Mouse (Mus musculus) intestine, embryonic 15.5 days (tissue): Measurements from ENCODE around the gene Srp14. TPM values are rescaled to one million over a fixed set of nuclear protein-coding genes. Genes with fewer than 3 reads are reported as not detected.

Source experiments
- ATAC-seq: fragments of 200-750 bp; cut with Nextera tagmentation; 2 replicates; pipeline ENCODE4 v1.8.0; 2017; ENCODE audit warnings: moderate TSS enrichment, moderate library complexity
- H3K27ac ChIP-seq: fragments of 300-500 bp; sonication (generic); 2 replicates; pipeline ENCODE4 v1.5.1; 2015; ENCODE audit warnings: mild to moderate bottlenecking, inconsistent platforms
- H3K27me3 ChIP-seq: fragments of 300-500 bp; sonication (generic); replicated peaks from 2 replicates; pipeline ENCODE4 v1.6.1; 2015; ENCODE audit warnings: inconsistent platforms
- H3K36me3 ChIP-seq: fragments of 300-500 bp; sonication (generic); 2 replicates; pipeline ENCODE4 v1.6.1; 2015; ENCODE audit warnings: inconsistent platforms
- H3K4me1 ChIP-seq: fragments of 300-500 bp; sonication (generic); replicated peaks from 2 replicates; pipeline ENCODE4 v1.6.1; 2015; ENCODE audit warnings: inconsistent platforms
- H3K4me2 ChIP-seq: fragments of 300-500 bp; sonication (generic); replicated peaks from 2 replicates; pipeline ENCODE4 v1.6.1; 2015; ENCODE audit warnings: mild to moderate bottlenecking, inconsistent platforms
- H3K4me3 ChIP-seq: fragments of 300-500 bp; sonication (generic); replicated peaks from 2 replicates; pipeline ENCODE4 v1.5.1; 2015; ENCODE audit warnings: inconsistent platforms
- H3K9ac ChIP-seq: fragments of 300-500 bp; sonication (generic); 2 replicates; pipeline ENCODE4 v1.6.1; 2015; ENCODE audit warnings: inconsistent platforms
- H3K9me3 ChIP-seq: fragments of 300-500 bp; sonication (generic); 2 replicates; pipeline ENCODE4 v1.6.1; 2016; ENCODE audit warnings: inconsistent platforms
- WGBS: fragments of 180-500 bp; shearing (Covaris S2); methylation state at CpG from one replicate; pipeline ENCODE4 v1.1.7; 2015; 5-methylcytosine and 5-hydroxymethylcytosine counted together
- polyA plus RNA-seq: library from polyadenylated mRNA; unstranded; fragments of >200 nt; fragmentation: Nextera tagmentation; extraction: Ambion mirVana; gene quantifications from 2 replicates; pipeline ENCODE4 v1.2.1, GENCODE M21; 2015

Srp14 gene
- polyA plus RNA-seq, 1 experiment from 2014 or later: 196 TPM

DNA sequence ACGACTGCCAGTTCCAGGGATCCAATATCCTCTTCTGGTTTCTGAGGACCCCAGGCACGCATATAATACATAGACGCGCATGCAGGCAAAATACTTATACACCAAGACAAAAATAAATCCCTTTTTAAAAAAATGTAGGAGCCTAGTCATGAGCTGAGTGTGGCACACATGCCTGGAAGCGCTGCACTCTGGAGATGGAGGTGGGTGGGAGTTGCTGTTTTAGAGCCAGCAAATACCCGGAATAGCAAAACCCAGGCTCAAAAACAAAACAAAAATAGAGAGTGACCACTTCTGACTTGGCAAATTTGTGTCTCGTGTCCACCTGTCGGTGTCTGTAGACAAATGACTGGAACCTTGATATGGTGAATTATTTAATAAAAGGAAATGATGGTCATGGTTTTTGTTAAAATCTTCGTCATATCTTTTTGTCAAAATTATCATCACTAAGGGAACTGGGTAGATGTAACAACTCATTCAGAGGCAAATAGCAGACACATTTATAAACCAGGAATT lies 4.9 kb upstream of the Srp14 start:
- Histone ChIP-seq H3K36me3 (no peaks in the 10 kb centered on the region), H3K27me3 (no peaks in the 10 kb centered on the region), H3K9ac (no peak overlapping the region), H3K4me1 (no peaks in the 10 kb centered on the region; the same call in 1 of the 2 replicates), H3K9me3 (no peaks in the 10 kb centered on the region), H3K27ac (no peak overlapping the region), H3K4me3 (no peak overlapping the region), H3K4me2 (no peak overlapping the region)
- WGBS: 84% methylated on average over 9 of the region's 9 CpGs
- ATAC-seq: no peak

GRCm38 (mm10) chr2:118483032-118483431 lies 3.5 kb upstream of the Srp14 start:
- WGBS: 83% methylated on average over 5 of the region's 5 CpGs

DNA sequence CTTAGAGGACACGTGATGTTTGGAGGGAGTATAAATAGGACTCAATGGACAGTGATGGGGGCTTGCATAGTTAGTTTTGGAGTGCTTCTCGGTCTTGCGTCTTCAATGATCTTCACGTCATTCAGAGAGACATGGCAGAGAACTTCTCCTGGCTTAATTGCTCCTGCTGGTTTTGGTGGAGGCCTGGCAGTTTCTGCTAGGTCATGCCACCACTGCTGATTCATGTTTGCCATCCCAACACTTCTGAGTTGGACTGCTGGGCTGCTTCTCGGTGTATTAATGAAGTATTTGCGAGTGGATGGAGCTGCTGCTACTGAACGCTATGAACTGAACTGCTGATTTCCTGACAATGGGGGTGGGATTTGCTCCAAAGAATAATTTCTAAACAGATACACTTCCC lies 1.4 kb upstream of the Srp14 start:
- Histone ChIP-seq H3K27ac (no peak overlapping the region), H3K4me3 (no peak overlapping the region), H3K9me3 (no peaks in the 10 kb centered on the region), H3K4me2 (no peak overlapping the region), H3K9ac (no peak overlapping the region), H3K4me1 (peaks cover 11% of the 10 kb centered on the region), H3K36me3 (peaks cover 5% of the 10 kb centered on the region; the same call in 1 of the 2 replicates), H3K27me3 (no peaks in the 10 kb centered on the region)
- ATAC-seq: no peak
- 93% methylated on average over 7 of the region's 7 CpGs for WGBS

More at GRCm38 (mm10) chr2:118483032-118483431, 3.5 kb upstream of the Srp14 start:
- Histone ChIP-seq H3K4me1 (peaks cover 9% of the 10 kb centered on the region), H3K27ac (no peak overlapping the region), H3K36me3 (no peaks in the 10 kb centered on the region), H3K9me3 (no peaks in the 10 kb centered on the region), H3K4me2 (no peak overlapping the region), H3K9ac (no peak overlapping the region), H3K27me3 (no peaks in the 10 kb centered on the region), H3K4me3 (no peak overlapping the region)
- no peak for ATAC-seq

DNA sequence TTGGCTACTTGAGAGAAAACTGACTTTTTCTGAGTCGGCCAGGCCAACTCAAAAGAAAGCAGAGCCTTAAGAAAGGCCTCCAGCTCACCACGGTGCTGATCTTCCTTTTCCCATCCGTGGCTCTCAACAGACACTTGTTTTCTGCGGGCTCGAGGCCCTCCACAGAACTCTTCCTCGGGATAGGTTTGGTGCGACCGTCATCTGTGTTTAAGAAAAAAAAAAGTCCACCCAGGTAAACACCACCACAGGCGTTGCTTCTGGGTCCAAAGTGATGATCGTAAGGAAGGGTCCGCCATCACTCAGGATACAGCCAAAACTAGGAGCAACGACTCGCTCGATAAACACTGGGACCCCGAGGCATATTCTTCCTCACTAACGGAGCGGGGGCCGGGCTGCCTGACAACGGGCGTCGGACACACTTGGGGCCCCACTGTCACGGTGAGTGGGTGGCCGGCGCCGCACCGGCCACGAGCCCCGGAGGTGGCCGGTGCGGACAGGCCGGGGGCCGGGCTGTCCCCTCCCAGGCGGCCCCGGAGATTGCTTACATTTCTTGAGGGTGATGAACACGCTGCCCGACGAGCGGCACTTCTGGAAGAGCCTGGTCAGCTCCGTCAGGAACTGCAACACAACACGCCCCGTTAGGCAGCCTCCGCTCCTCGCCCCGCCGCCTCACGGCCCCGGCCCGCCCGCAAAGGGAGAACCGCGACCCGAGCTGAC lies 520 bp downstream of the Srp14 start:
- Histone ChIP-seq H3K4me3 (peak overlapping the region; percentile 84), H3K27ac (peak overlapping the region; percentile 75), H3K9me3 (no peaks in the 10 kb centered on the region), H3K27me3 (no peaks in the 10 kb centered on the region), H3K4me1 (peaks cover 11% of the 10 kb centered on the region), H3K36me3 (peaks cover 11% of the 10 kb centered on the region; the same call in 1 of the 2 replicates), H3K9ac (peak overlapping the region; percentile 85), H3K4me2 (peak overlapping the region; percentile 81)
- no peak; the same call in 1 of the 2 replicates for ATAC-seq
- WGBS: 1% methylated on average over 52 of the region's 52 CpGs

GRCm38 (mm10) chr2:118468354-118468753 lies 11.2 kb downstream of the Srp14 start:
- no peak overlapping the region for H3K9ac ChIP-seq
- ATAC-seq: no peak
- H3K36me3 ChIP-seq: peaks cover 39% of the 10 kb centered on the region
- no peak overlapping the region for H3K27ac ChIP-seq
- H3K4me2 ChIP-seq: no peak overlapping the region
- H3K27me3 ChIP-seq: no peaks in the 10 kb centered on the region
- no peaks in the 10 kb centered on the region for H3K9me3 ChIP-seq
- H3K4me3 ChIP-seq: no peak overlapping the region
- H3K4me1 ChIP-seq: no peaks in the 10 kb centered on the region

DNA sequence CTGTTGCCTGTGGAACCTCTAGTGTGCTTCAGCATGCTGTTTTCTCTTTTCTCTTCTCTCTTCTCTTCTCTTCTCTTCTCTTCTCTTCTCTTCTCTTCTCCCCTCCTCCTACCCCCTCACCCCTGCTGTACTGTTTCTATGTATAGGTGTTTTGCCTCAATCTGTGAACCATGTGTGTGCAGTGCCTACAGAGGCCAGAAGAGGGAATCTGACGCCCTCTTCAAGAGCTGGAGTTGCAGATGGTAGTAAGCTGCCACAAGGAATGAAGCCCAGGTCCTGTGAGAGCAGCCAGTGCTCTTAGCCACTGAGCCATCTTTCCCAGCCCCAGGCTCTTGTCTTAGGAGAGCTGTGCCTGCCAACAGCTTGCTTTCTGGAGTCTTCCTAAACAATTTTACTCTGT lies 12.9 kb downstream of the Srp14 start:
- 47% methylated on average over 1 of the region's 1 CpGs for WGBS
- H3K4me2 ChIP-seq: no peak overlapping the region
- H3K36me3 ChIP-seq: peaks cover 34% of the 10 kb centered on the region
- no peak overlapping the region for H3K9ac ChIP-seq
- no peaks in the 10 kb centered on the region for H3K9me3 ChIP-seq
- H3K27ac ChIP-seq: no peak overlapping the region
- ATAC-seq: no peak
- no peak overlapping the region for H3K4me3 ChIP-seq
- no peaks in the 10 kb centered on the region for H3K27me3 ChIP-seq
- no peaks in the 10 kb centered on the region for H3K4me1 ChIP-seq

GRCm38 (mm10) chr2:118465894-118466293 lies 13.6 kb downstream of the Srp14 start:
- no peaks in the 10 kb centered on the region for H3K9me3 ChIP-seq
- H3K9ac ChIP-seq: no peak overlapping the region
- no peaks in the 10 kb centered on the region for H3K27me3 ChIP-seq
- no peaks in the 10 kb centered on the region for H3K4me1 ChIP-seq
- H3K4me3 ChIP-seq: no peak overlapping the region
- WGBS: 78% methylated on average over 2 of the region's 2 CpGs
- peaks cover 27% of the 10 kb centered on the region for H3K36me3 ChIP-seq
- ATAC-seq: no peak
- H3K4me2 ChIP-seq: no peak overlapping the region
- no peak overlapping the region for H3K27ac ChIP-seq

DNA sequence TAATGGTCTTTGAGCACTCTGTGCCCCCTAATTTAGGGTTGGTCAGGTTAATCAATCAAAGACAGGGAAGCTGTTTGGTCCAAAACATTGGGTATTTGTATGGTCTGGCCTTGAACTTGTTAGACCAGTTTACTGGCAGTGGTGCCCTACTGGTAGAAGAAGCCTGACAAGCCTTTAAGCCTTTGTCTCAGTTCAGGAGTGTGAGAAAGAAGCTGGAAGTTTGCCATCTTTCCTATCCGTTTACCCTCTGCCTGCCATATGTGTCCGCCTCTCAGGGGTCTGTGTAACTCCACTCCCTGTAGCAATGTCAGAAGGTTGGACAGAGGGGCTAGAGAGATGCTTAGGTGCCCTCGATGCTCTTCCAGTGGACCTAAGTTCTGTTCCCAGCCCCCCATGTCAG lies 15.1 kb downstream of the Srp14 start:
- H3K9ac ChIP-seq: no peak overlapping the region
- H3K27ac ChIP-seq: no peak overlapping the region
- no peaks in the 10 kb centered on the region for H3K4me1 ChIP-seq
- H3K9me3 ChIP-seq: no peaks in the 10 kb centered on the region
- 81% methylated on average over 3 of the region's 3 CpGs for WGBS
- H3K4me3 ChIP-seq: no peak overlapping the region
- no peaks in the 10 kb centered on the region for H3K27me3 ChIP-seq
- ATAC-seq: no peak
- H3K4me2 ChIP-seq: no peak overlapping the region
- peaks cover 18% of the 10 kb centered on the region for H3K36me3 ChIP-seq

GRCm38 (mm10) chr2:118463480-118463879 lies 16.0 kb downstream of the Srp14 start:
- peaks cover 18% of the 10 kb centered on the region for H3K36me3 ChIP-seq
- no peak overlapping the region for H3K9ac ChIP-seq
- H3K4me1 ChIP-seq: no peaks in the 10 kb centered on the region
- no peak for ATAC-seq
- no peak overlapping the region for H3K27ac ChIP-seq
- H3K27me3 ChIP-seq: no peaks in the 10 kb centered on the region
- H3K4me3 ChIP-seq: no peak overlapping the region
- no peaks in the 10 kb centered on the region for H3K9me3 ChIP-seq
- H3K4me2 ChIP-seq: no peak overlapping the region
- WGBS: 89% methylated on average over 5 of the region's 5 CpGs

DNA sequence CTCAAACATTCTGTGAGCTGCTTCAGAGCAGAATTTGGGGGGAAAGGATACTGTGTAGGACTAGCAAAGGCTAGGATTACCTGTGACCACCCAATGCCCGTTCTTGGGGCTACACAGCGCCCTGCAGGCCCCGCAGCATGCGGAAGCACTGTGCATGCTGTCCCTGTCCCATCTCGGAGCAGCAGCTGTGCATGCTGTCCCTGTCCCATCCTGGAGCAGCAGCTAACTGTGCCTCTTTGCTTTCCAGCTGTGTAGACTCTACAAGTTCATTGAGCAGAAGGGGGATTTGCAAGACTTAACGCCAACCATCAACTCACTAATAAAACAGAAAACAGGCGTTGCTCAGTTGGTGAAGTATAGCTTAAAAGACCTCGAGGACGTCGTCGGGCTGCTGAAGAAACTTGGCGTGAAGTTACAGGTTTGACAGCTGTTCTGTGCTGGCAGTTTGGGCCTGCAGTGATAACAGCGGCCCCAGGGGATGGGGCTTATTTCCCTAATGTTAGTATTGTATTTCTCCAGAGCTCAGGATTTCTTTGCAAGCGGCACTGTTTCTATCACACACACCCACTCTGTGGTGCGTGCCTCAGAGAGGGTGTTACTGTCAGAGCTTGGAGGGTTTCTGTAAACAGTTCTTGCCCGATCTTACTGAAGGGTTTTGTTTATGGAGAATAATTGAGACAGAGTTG lies 17.9 kb downstream of the Srp14 start:
- no peak for ATAC-seq
- H3K27ac ChIP-seq: no peak overlapping the region
- no peaks in the 10 kb centered on the region for H3K4me1 ChIP-seq
- WGBS: 70% methylated on average over 16 of the region's 16 CpGs
- H3K36me3 ChIP-seq: peaks cover 23% of the 10 kb centered on the region
- H3K27me3 ChIP-seq: no peaks in the 10 kb centered on the region
- H3K9me3 ChIP-seq: no peaks in the 10 kb centered on the region
- H3K9ac ChIP-seq: no peak overlapping the region
- H3K4me3 ChIP-seq: no peak overlapping the region
- no peak overlapping the region for H3K4me2 ChIP-seq

DNA sequence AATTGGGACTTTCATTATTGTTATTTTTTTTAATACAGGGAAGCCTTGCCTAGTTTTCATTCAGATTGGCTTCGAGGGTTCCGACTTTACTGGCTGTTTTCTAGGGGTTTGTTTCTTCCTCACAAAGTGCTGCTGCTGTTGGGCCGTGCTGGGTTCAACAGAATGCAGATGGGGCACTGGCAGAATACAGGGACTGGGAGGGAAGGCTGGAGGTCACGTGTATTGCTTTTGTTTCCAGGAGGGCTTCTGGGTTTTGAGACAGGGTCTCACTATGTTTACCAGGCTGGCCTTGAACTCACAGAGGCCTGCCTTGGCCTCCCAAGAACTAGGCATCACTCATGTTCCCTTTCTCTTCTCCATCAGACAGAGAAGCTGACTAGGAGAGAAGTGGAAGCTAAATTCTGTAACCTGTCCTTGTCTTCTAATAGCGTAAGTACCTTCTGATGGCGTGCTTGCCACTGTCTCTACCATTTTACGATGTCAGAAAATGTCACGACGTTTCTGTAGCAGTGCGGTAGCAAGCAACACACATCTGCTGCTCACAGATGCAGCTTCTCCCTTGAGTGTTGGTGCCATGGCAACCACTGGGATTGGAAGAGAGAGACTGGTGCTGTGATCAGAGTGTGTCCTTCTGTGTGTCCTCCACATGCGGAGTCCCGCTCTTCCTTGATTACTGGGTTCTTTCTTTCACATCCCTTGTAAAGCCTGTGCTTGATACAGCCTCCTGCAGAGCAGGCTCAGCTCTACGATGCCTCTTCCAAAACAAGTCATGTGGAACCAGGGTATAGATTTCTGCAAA lies 21.8 kb downstream of the Srp14 start:
- no peak for ATAC-seq
- Histone ChIP-seq H3K4me1 (no peaks in the 10 kb centered on the region), H3K36me3 (peaks cover 15% of the 10 kb centered on the region; the same call in 1 of the 2 replicates), H3K4me2 (no peak overlapping the region), H3K27ac (no peak overlapping the region), H3K27me3 (no peaks in the 10 kb centered on the region), H3K9ac (no peak overlapping the region), H3K4me3 (no peak overlapping the region), H3K9me3 (no peaks in the 10 kb centered on the region)
- WGBS: 93% methylated on average over 13 of the region's 13 CpGs

GRCm38 (mm10) chr2:118457029-118457428 lies 22.5 kb downstream of the Srp14 start:
- no peak overlapping the region for H3K27ac ChIP-seq
- H3K4me1 ChIP-seq: no peaks in the 10 kb centered on the region
- no peak overlapping the region for H3K4me3 ChIP-seq
- H3K9ac ChIP-seq: no peak overlapping the region
- no peaks in the 10 kb centered on the region for H3K9me3 ChIP-seq
- peaks cover 12% of the 10 kb centered on the region; the same call in 1 of the 2 replicates for H3K36me3 ChIP-seq
- H3K27me3 ChIP-seq: no peaks in the 10 kb centered on the region
- no peak for ATAC-seq
- H3K4me2 ChIP-seq: no peak overlapping the region
- WGBS: 90% methylated on average over 3 of the region's 3 CpGs
